Comparison of ENCODE assay signal across 8 mouse cellular contexts in the genomic region with DNA sequence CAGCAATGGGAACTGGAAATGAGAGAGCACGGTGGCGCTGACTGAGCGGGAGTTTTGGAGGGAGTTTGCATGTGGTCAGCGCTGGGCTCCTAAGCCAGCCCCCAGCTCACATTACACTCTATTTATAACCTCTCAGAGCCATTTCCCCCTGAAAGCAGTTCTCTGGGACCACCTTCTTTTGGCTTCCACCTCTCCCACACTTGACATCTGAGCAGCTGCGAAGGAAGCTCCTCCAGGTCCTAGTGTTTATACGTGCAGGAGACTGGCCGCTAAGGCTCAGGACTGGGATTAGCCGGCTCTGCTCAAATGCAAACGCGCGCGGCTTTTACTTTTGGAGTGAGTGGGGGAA. TPM values are rescaled to one million over a fixed set of nuclear protein-coding genes. Genes with fewer than 3 reads are reported as not detected.
DNase-seq lines count a peak whose midpoint lies in the region; ATAC-seq lines count a peak whose summit lies in the region.

A gene (plus strand): TSS at position 151 of the 349 bp plus-strand sequence.

- H3K4me3 ChIP-seq in kidney, embryonic 16.5 days (ENCODE audit: low read length), result peak within 1 kb of the TSS; percentile 63
- peak within 1 kb of the TSS; percentile 53 for H3K4me3 ChIP-seq in embryonic facial prominence, embryonic 15.5 days (replicated peaks)
- H3K4me3 ChIP-seq in heart, embryonic 14.5 days (ENCODE audit: control insufficient read depth in 1 of 2, insufficient read depth in 1 of 2, low read depth in 1 of 2, low read length in 2 of 2), result peak within 1 kb of the TSS; percentile 51 to 54
- peak within 1 kb of the TSS; percentile 67 for H3K4me3 ChIP-seq in limb, embryonic 13.5 days
- peak within 1 kb of the TSS; percentile 52 for H3K4me3 ChIP-seq in midbrain, embryonic 15.5 days

- no peaks in the 10 kb centered on the region for H3K9me3 ChIP-seq in kidney, embryonic 16.5 days (ENCODE audit: low read length)
- no peaks in the 10 kb centered on the region for H3K9me3 ChIP-seq in embryonic facial prominence, embryonic 15.5 days (replicated peaks)
- no peaks in the 10 kb centered on the region for H3K9me3 ChIP-seq in heart, embryonic 14.5 days (ENCODE audit: control insufficient read depth, low read length)
- no peaks in the 10 kb centered on the region for H3K9me3 ChIP-seq in limb, embryonic 13.5 days
- no peaks in the 10 kb centered on the region for H3K9me3 ChIP-seq in midbrain, embryonic 15.5 days

- H3K9ac ChIP-seq in kidney, embryonic 16.5 days (replicated peaks; ENCODE audit: low read length), result peak within 1 kb of the TSS; percentile 62
- H3K9ac ChIP-seq in embryonic facial prominence, embryonic 15.5 days, result peak within 1 kb of the TSS; percentile 37
- peak within 1 kb of the TSS; percentile 56; the same call in 1 of the 2 replicates for H3K9ac ChIP-seq in heart, embryonic 14.5 days (ENCODE audit: low read length)
- H3K9ac ChIP-seq in limb, embryonic 13.5 days, result peak within 1 kb of the TSS; percentile 89
- H3K9ac ChIP-seq in midbrain, embryonic 15.5 days, result peak within 1 kb of the TSS; percentile 34

- H3K4me2 ChIP-seq in kidney, embryonic 16.5 days (replicated peaks; ENCODE audit: low read depth, low read length), result peak within 1 kb of the TSS; percentile 96
- H3K4me2 ChIP-seq in embryonic facial prominence, embryonic 15.5 days (replicated peaks), result peak within 1 kb of the TSS; percentile 89
- H3K4me2 ChIP-seq in heart, embryonic 14.5 days (ENCODE audit: low read length), result peak within 1 kb of the TSS; percentile 88
- peak within 1 kb of the TSS; percentile 84 for H3K4me2 ChIP-seq in limb, embryonic 13.5 days (replicated peaks)
- peak within 1 kb of the TSS; percentile 98 for H3K4me2 ChIP-seq in midbrain, embryonic 15.5 days

- no peak for DNase-seq in kidney, adult 18-20 months
- no peak for DNase-seq in frontal cortex, adult 2 months (ENCODE audit: extremely low spot score in 1 of 2, low spot score in 1 of 2)
- DNase-seq in cerebellum, adult 9-11 months, result no peak

- H3K4me1 ChIP-seq in kidney, embryonic 16.5 days (ENCODE audit: insufficient read depth, low read length), result peaks cover 12% of the 10 kb centered on the region; the same call in 1 of the 2 replicates
- peaks cover 15% of the 10 kb centered on the region for H3K4me1 ChIP-seq in embryonic facial prominence, embryonic 15.5 days
- peaks cover 9% of the 10 kb centered on the region in 2 experiments; a peak in 3 of 4 replicates for H3K4me1 ChIP-seq in heart, embryonic 14.5 days (ENCODE audit: control insufficient read depth in 2 of 2, insufficient read depth in 2 of 2, low read length in 2 of 2)
- H3K4me1 ChIP-seq in limb, embryonic 13.5 days, result peaks cover 20% of the 10 kb centered on the region
- H3K4me1 ChIP-seq in midbrain, embryonic 15.5 days, result peaks cover 16% of the 10 kb centered on the region

- no peaks in the 10 kb centered on the region for H3K36me3 ChIP-seq in kidney, embryonic 16.5 days (ENCODE audit: insufficient read depth, low read length)
- no peaks in the 10 kb centered on the region for H3K36me3 ChIP-seq in embryonic facial prominence, embryonic 15.5 days
- H3K36me3 ChIP-seq in heart, embryonic 14.5 days (ENCODE audit: control insufficient read depth, insufficient read depth, low read length), result no peaks in the 10 kb centered on the region
- no peaks in the 10 kb centered on the region for H3K36me3 ChIP-seq in limb, embryonic 13.5 days
- H3K36me3 ChIP-seq in midbrain, embryonic 15.5 days (replicated peaks), result no peaks in the 10 kb centered on the region

- peak; percentile 93 for ATAC-seq in kidney, embryonic 16.5 days (ENCODE audit: low FRiP score, low TSS enrichment)
- peak; percentile 78 for ATAC-seq in embryonic facial prominence, embryonic 15.5 days (ENCODE audit: insufficient number of reproducible peaks, low FRiP score, low TSS enrichment, low read depth)
- ATAC-seq in heart, embryonic 14.5 days (ENCODE audit: insufficient number of reproducible peaks, insufficient read depth, low FRiP score, low read depth), result peak; percentile 71; the same call in 1 of the 2 replicates
- peak; percentile 95 for ATAC-seq in limb, embryonic 13.5 days (ENCODE audit: low FRiP score, low read depth)
- peak; percentile 85 for ATAC-seq in midbrain, embryonic 15.5 days (replicated peaks)

- WGBS in kidney, embryonic 16.5 days, result 0% methylated on average over 12 of the region's 12 CpGs
- 2% methylated on average over 12 of the region's 12 CpGs for WGBS in embryonic facial prominence, embryonic 15.5 days
- WGBS in heart, embryonic 14.5 days, result under 1% methylated on average over 12 of the region's 12 CpGs
- WGBS in limb, embryonic 13.5 days, result under 1% methylated on average over 12 of the region's 12 CpGs
- WGBS in midbrain, embryonic 15.5 days, result 0% methylated on average over 12 of the region's 12 CpGs

- peak within 1 kb of the TSS; percentile 73 for H3K27ac ChIP-seq in kidney, embryonic 16.5 days (ENCODE audit: low read length)
- peak within 1 kb of the TSS; percentile 28; the same call in 1 of the 2 replicates for H3K27ac ChIP-seq in embryonic facial prominence, embryonic 15.5 days (replicated peaks)
- H3K27ac ChIP-seq in heart, embryonic 14.5 days (replicated peaks in 1 of 2; ENCODE audit: control insufficient read depth in 1 of 2, insufficient read depth in 1 of 2, low read depth in 2 of 2, low read length in 2 of 2), result no peak within 1 kb of the TSS
- peak within 1 kb of the TSS; percentile 93 for H3K27ac ChIP-seq in limb, embryonic 13.5 days
- no peak within 1 kb of the TSS for H3K27ac ChIP-seq in midbrain, embryonic 15.5 days

- H3K27me3 ChIP-seq in kidney, embryonic 16.5 days (ENCODE audit: insufficient read depth, low read length), result peaks cover 8% of the 10 kb centered on the region
- peaks cover 28% of the 10 kb centered on the region for H3K27me3 ChIP-seq in embryonic facial prominence, embryonic 15.5 days
- peaks cover 38% of the 10 kb centered on the region for H3K27me3 ChIP-seq in heart, embryonic 14.5 days (ENCODE audit: control insufficient read depth, insufficient read depth, low read length)
- peaks cover 4% of the 10 kb centered on the region; the same call in 1 of the 2 replicates for H3K27me3 ChIP-seq in limb, embryonic 13.5 days
- H3K27me3 ChIP-seq in midbrain, embryonic 15.5 days (replicated peaks), result peaks cover 49% of the 10 kb centered on the region

RNA-seq across cellular contexts. Expression of the gene that starts here (rescaled TPM):
- 8.5 and 12.5 TPM in 2 replicates for polyA plus RNA-seq in kidney, embryonic 16.5 days (2015; fragmentation: Nextera tagmentation; extraction: Ambion mirVana)
- polyA plus RNA-seq in embryonic facial prominence, embryonic 15.5 days (2015; fragmentation: Nextera tagmentation; extraction: Ambion mirVana), result 15.0 and 19.2 TPM in 2 replicates
- polyA plus RNA-seq in heart, embryonic 14.5 days (2014; fragmentation: Nextera tagmentation; extraction: Ambion mirVana), result 3.4 and 3.5 TPM in 2 replicates
- 76.9 and 81.7 TPM in 2 replicates for polyA plus RNA-seq in limb, embryonic 13.5 days (2015; fragmentation: Nextera tagmentation; extraction: Ambion mirVana)
- polyA plus RNA-seq in midbrain, embryonic 15.5 days (2015; fragmentation: Nextera tagmentation; extraction: Ambion mirVana), result 0.26 and 0.54 TPM in 2 replicates
- polyA plus RNA-seq in frontal cortex, adult 2 months (2012; rRNA removed), result 0.17 and 0.18 TPM in 2 replicates

Comparison
In these comparisons a context has a peak if more than half of its experiments do, and no peak if none do; other contexts are left out.
1. Peak in ATAC-seq, H3K4me3 ChIP-seq, H3K9ac ChIP-seq and H3K4me2 ChIP-seq in midbrain, embryonic 15.5 days; RNA of the gene not detected or under 1 TPM.
2. H3K27ac ChIP-seq: peak in kidney, embryonic 16.5 days (single experiment), embryonic facial prominence, embryonic 15.5 days (single experiment) and limb, embryonic 13.5 days (single experiment); none in heart, embryonic 14.5 days (0 of 2) and midbrain, embryonic 15.5 days (single experiment).
3. H3K9ac ChIP-seq: peak in every context shown above with its lines; median percentile 89 in limb, embryonic 13.5 days; 62 in kidney, embryonic 16.5 days; 56 in heart, embryonic 14.5 days; 37 in embryonic facial prominence, embryonic 15.5 days; 34 in midbrain, embryonic 15.5 days.
4. Peak in every context shown above with its lines, with median percentiles within 50 percentile points of each other: ATAC-seq, H3K4me2 ChIP-seq and H3K4me3 ChIP-seq.